ENCODE assay signal across 8 mouse cellular contexts in the genomic region with DNA sequence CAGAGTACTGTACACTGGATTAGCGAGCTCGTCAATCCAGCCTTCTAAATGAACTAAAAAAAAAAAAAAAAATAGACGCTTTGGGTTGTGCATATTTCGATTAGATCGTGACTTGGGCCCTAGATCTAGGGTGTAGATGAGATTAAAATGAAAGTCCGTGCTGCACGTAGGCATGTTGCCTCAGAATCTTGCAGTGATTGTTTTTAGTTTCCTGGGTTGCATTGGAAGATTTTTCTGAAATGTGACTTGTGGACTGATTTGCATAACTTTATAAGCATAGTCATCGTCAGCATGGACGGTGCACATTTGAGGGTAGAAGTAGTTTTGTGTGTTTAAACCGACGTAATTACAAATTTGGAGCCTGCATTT. TPM values are rescaled to one million over a fixed set of nuclear protein-coding genes. Genes with fewer than 3 reads are reported as not detected.
DNase-seq lines count a peak whose midpoint lies in the region; ATAC-seq and TF ChIP-seq lines count a peak whose summit lies in the region.

No protein-coding gene starts in this region.

- peak overlapping the region; percentile 99 for H3K9ac ChIP-seq in liver, adult 2 months (ENCODE audit: low read depth, low read length)
- H3K9ac ChIP-seq in neural tube, embryonic 12.5 days = peak overlapping the region; percentile 99; the same call in 1 of the 2 replicates

- H3K36me3 ChIP-seq in liver, adult 2 months (ENCODE audit: control insufficient read depth, insufficient read depth, low read length) = peaks cover 4% of the 10 kb centered on the region
- H3K36me3 ChIP-seq in neural tube, embryonic 12.5 days = no peaks in the 10 kb centered on the region

- no peaks in the 10 kb centered on the region for H3K27me3 ChIP-seq in liver, adult 2 months (ENCODE audit: control insufficient read depth, insufficient read depth, low read length)
- H3K27me3 ChIP-seq in neural tube, embryonic 12.5 days (replicated peaks) = 0 out of 2 replicates have a peak, but pooled peaks cover 2% of the 10 kb centered on the region

- no peak for TF ChIP-seq POLR2A in liver, adult 2 months (IDR thresholded peaks at IDR 0.05; ENCODE audit: extremely low read depth, insufficient read depth, low read length)

- under 1% methylated on average over 11 of the region's 11 CpGs for WGBS in liver, adult 2 months
- under 1% methylated on average over 11 of the region's 11 CpGs for WGBS in neural tube, embryonic 12.5 days

- no peak for ATAC-seq in neural tube, embryonic 12.5 days (ENCODE audit: low FRiP score, low read depth)
- no peak for ATAC-seq in cerebellum, adult (ENCODE audit: insufficient number of reproducible peaks, low FRiP score, low TSS enrichment)

- H3K4me3 ChIP-seq in liver, adult 2 months (ENCODE audit: insufficient read depth, low read depth, low read length) = peak overlapping the region; percentile 84
- H3K4me3 ChIP-seq in neural tube, embryonic 12.5 days = peak overlapping the region; percentile 98

- peaks cover 20% of the 10 kb centered on the region for H3K79me2 ChIP-seq in liver, adult 2 months (ENCODE audit: control insufficient read depth, insufficient read depth, low read length)

- peak overlapping the region; percentile 89 for H3K4me2 ChIP-seq in neural tube, embryonic 12.5 days (replicated peaks)

- no peak for TF ChIP-seq CTCF in liver, adult 2 months (IDR thresholded peaks at IDR 0.05; ENCODE audit: low read depth, low read length)

- no peaks in the 10 kb centered on the region for H3K9me3 ChIP-seq in neural tube, embryonic 12.5 days

- H3K4me1 ChIP-seq in liver, adult 2 months (ENCODE audit: control insufficient read depth, insufficient read depth, low read length) = peaks cover 12% of the 10 kb centered on the region
- H3K4me1 ChIP-seq in neural tube, embryonic 12.5 days = peaks cover 26% of the 10 kb centered on the region

- DNase-seq in liver, adult 2 months (ENCODE audit: extremely low read depth, low read depth, low spot score) = peak; percentile 54
- no peak for DNase-seq in liver
- peak; percentile 13 for DNase-seq in c-Kit-positive CD71-positive TER-119-negative erythroid progenitor cells, embryonic 14.5 days (ENCODE audit: low read depth)
- DNase-seq in induced T-regulatory cell, adult 2 months (ENCODE audit: low read depth) = peak; percentile 67
- DNase-seq in spleen, adult 18-20 months = no peak
- DNase-seq in testis, postnatal 10 days (ENCODE audit: low spot score) = no peak

- H3K27ac ChIP-seq in liver, adult 2 months (replicated peaks; ENCODE audit: insufficient read depth, low read depth, low read length) = peak overlapping the region; percentile 93
- no peak overlapping the region for H3K27ac ChIP-seq in neural tube, embryonic 12.5 days

RNA-seq across cellular contexts. Expression of a gene that starts 1.5 kb away (rescaled TPM):
- 78.4 and 80.9 TPM in 2 replicates for total RNA-seq in liver, adult 2 months (2014; rRNA removed)
- 12.9 and 17.9 TPM in 2 replicates for polyA plus RNA-seq in liver, adult 2 months (2012; rRNA removed)
- polyA plus RNA-seq in neural tube, embryonic 12.5 days (2016; fragmentation: Nextera tagmentation; extraction: Ambion mirVana) = 11.7 and 12.2 TPM in 2 replicates

RNA-seq across cellular contexts. Expression of a gene that starts 19.2 kb away (rescaled TPM):
- 43.6 and 51.2 TPM in 2 replicates for total RNA-seq in liver, adult 2 months (2014; rRNA removed)
- polyA plus RNA-seq in liver, adult 2 months (2012; rRNA removed) = 7.1 and 9.0 TPM in 2 replicates
- 97.0 and 101 TPM in 2 replicates for polyA plus RNA-seq in neural tube, embryonic 12.5 days (2016; fragmentation: Nextera tagmentation; extraction: Ambion mirVana)

Comparison
In these comparisons a context has a peak if more than half of its experiments do, and no peak if none do; other contexts are left out.
1. DNase-seq: peak in liver, adult 2 months (single experiment), c-Kit-positive CD71-positive TER-119-negative erythroid progenitor cells, embryonic 14.5 days (single experiment) and induced T-regulatory cell, adult 2 months (single experiment); none in liver (single experiment), spleen, adult 18-20 months (0 of 2) and testis, postnatal 10 days (single experiment).